Mouse (Mus musculus) midbrain, postnatal 0 days (tissue): ENCODE results near the gene Asrgl1. TPM values are rescaled to one million over a fixed set of nuclear protein-coding genes. Genes with fewer than 3 reads are reported as not detected.
"Not testable (repeated sequence)": the region's sequence is repeated elsewhere in the genome, so short reads cannot be mapped to it uniquely, and the experiment has no call there.

Experiments
- ATAC-seq: fragments of 200-750 bp; cut with Nextera tagmentation; 2 replicates; pipeline ENCODE4 v1.8.0; 2017; ENCODE audit warnings: moderate number of reproducible peaks, mild to moderate bottlenecking, moderate TSS enrichment, moderate library complexity; ENCODE audit not compliant: low FRiP score
- DNase-seq: peaks from one replicate; pipeline ENCODE4 v3.0.0-alpha.2; 2015; ENCODE audit warnings: low spot score
- H3K27ac ChIP-seq: fragments of 300-500 bp; sonication (generic); 2 replicates; pipeline ENCODE4 v1.5.1; 2014; ENCODE audit warnings: low read depth, mild to moderate bottlenecking, low read length, mixed read lengths
- H3K27me3 ChIP-seq: fragments of 300-500 bp; sonication (generic); 2 replicates; pipeline ENCODE4 v1.6.1; 2014; ENCODE audit warnings: low read length, control low read depth, mixed read lengths; ENCODE audit not compliant: insufficient read depth
- H3K36me3 ChIP-seq: fragments of 300-500 bp; sonication (generic); 2 replicates; pipeline ENCODE4 v1.6.1; 2014; ENCODE audit warnings: low read length, control low read depth, mixed read lengths; ENCODE audit not compliant: insufficient read depth
- H3K4me1 ChIP-seq: fragments of 300-500 bp; sonication (generic); 2 replicates; pipeline ENCODE4 v1.6.1; 2014; ENCODE audit warnings: mild to moderate bottlenecking, control low read depth, antibody characterized with exemption, low read length, mixed read lengths; ENCODE audit not compliant: insufficient read depth
- H3K4me2 ChIP-seq: fragments of 300-500 bp; sonication (generic); 2 replicates; pipeline ENCODE4 v1.6.1; 2014; ENCODE audit warnings: low read depth, mild to moderate bottlenecking, low read length, mixed read lengths; ENCODE audit not compliant: poor library complexity, severe bottlenecking
- H3K4me3 ChIP-seq: fragments of 300-500 bp; sonication (generic); 2 replicates; pipeline ENCODE4 v1.5.1; 2014; ENCODE audit warnings: low read depth, mild to moderate bottlenecking, low read length, moderate library complexity
- H3K9ac ChIP-seq: fragments of 300-500 bp; sonication (generic); replicated peaks from 2 replicates; pipeline ENCODE4 v1.6.1; 2014; ENCODE audit warnings: mild to moderate bottlenecking, low read length, moderate library complexity, mixed read lengths; ENCODE audit not compliant: poor library complexity, severe bottlenecking
- H3K9me3 ChIP-seq: fragments of 300-500 bp; sonication (generic); 2 replicates; pipeline ENCODE4 v1.6.1; 2016; ENCODE audit warnings: low read length, control low read depth
- CTCF ChIP-seq: IDR thresholded peaks from 2 replicates; pipeline ENCODE4 v1.5.1; 2016; ENCODE audit warnings: antibody characterized with exemption, mild to moderate bottlenecking
- WGBS: fragments of 180-500 bp; shearing (Covaris S2); extraction: QIAGEN DNeasy Blood & Tissue Kit; methylation state at CpG from one replicate; pipeline ENCODE4 v1.1.7; 2014; 5-methylcytosine and 5-hydroxymethylcytosine counted together
- polyA plus RNA-seq: library from polyadenylated mRNA; unstranded; fragments of >200 nt; fragmentation: Nextera tagmentation; extraction: Ambion mirVana; gene quantifications from 2 replicates; pipeline ENCODE4 v1.2.1, GENCODE M21; 2015
- total RNA-seq: library from RNA; depleted of rRNA; stranded (reverse); fragments of >200 nt; gene quantifications from 2 replicates; pipeline ENCODE4 v1.2.3, GENCODE M21; 2014

The Asrgl1 gene
- total and polyA plus RNA-seq, 2 experiments from 2014 or later = 33.4 to 45.4 TPM

DNA sequence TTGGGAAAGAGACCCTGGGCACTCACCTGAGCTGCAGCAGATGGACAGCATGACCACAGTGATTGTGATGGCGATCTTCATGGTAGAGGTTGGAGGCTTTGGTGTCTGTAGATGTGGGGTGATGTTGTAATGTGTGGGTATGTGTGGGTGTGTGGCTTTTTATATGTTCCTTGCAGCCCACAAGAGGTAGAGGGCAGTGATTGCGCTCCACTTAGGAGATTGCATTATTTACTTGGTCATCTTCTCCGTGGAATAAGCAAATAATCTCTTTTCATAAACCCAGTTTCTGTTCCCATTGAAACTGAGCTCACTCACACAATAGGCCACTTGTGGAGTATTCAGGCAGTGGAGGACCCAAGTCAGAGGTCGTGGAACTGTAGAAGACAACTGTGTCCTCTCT lies 47.6 kb downstream of the Asrgl1 start, which contains the start of gene Scgb1a1:
Gene Scgb1a1 (minus strand): TSS at position 138 of the 400 bp plus-strand sequence.
- ATAC-seq = no peak
- 82% methylated on average over 4 of the region's 4 CpGs for WGBS

DNA sequence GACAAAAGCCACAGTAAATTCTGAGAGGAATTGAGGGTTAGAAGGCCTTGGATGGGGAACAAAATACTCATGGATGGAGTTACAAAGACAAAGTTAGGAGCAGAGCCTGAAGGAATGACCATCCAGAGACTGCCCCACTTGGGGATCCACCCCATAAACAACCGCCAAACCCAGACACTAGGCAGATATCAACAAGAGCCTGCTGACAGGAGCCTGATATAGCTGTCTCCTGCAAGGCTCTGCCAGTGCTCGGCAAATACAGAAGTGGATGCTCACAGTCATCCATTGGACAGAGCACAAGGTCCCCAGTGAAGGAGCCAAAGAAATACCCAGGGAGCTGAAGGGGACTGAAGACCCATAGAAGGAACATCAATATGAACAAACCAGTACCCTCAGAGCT lies 51.5 kb downstream of the Asrgl1 start:
- WGBS = 74% methylated on average over 2 of the region's 2 CpGs
- ATAC-seq, H3K9me3 ChIP-seq, H3K4me3 ChIP-seq, H3K36me3 ChIP-seq, H3K9ac ChIP-seq, H3K4me1 ChIP-seq, H3K4me2 ChIP-seq, H3K27me3 ChIP-seq, H3K27ac ChIP-seq, DNase-seq: not testable (repeated sequence)

More for the DNA sequence above, 47.6 kb downstream of the Asrgl1 start, which contains the start of gene Scgb1a1:
- Histone ChIP-seq H3K36me3 (no peaks in the 10 kb centered on the region), H3K9me3 (no peaks in the 10 kb centered on the region), H3K4me2 (no peak within 1 kb of the TSS), H3K4me1 (no peaks in the 10 kb centered on the region), H3K4me3 (no peak within 1 kb of the TSS), H3K27ac (no peak within 1 kb of the TSS), H3K27me3 (no peaks in the 10 kb centered on the region), H3K9ac (no peak within 1 kb of the TSS)
- TF ChIP-seq CTCF = no peak
- no peak for DNase-seq

DNA sequence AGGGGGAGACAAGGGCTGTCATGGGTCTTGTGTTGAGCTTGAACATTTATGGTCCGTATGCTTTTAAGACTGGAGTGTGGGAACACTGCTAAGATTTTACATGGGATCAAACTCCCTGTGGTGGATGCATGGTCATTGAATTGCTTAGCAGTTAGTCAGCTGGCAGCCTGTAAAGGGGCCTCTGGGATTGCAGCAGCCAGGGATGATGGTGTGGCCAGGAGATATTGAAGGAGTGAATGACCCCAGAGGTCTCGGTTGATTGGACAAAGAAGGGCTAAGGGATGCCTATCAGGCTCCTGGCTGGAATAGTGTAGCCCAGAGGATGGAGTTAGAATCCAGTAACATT lies 52.5 kb downstream of the Asrgl1 start:
- ATAC-seq (no peak), DNase-seq (no peak)
- Histone ChIP-seq H3K4me2 (no peak overlapping the region; the same call in 1 of the 2 replicates), H3K9ac (no peak overlapping the region), H3K27ac (no peak overlapping the region), H3K4me1 (no peaks in the 10 kb centered on the region), H3K36me3 (no peaks in the 10 kb centered on the region), H3K27me3 (no peaks in the 10 kb centered on the region), H3K9me3 (no peaks in the 10 kb centered on the region), H3K4me3 (no peak overlapping the region)
- TF ChIP-seq CTCF = no peak
- WGBS = 91% methylated on average over 2 of the region's 2 CpGs

DNA sequence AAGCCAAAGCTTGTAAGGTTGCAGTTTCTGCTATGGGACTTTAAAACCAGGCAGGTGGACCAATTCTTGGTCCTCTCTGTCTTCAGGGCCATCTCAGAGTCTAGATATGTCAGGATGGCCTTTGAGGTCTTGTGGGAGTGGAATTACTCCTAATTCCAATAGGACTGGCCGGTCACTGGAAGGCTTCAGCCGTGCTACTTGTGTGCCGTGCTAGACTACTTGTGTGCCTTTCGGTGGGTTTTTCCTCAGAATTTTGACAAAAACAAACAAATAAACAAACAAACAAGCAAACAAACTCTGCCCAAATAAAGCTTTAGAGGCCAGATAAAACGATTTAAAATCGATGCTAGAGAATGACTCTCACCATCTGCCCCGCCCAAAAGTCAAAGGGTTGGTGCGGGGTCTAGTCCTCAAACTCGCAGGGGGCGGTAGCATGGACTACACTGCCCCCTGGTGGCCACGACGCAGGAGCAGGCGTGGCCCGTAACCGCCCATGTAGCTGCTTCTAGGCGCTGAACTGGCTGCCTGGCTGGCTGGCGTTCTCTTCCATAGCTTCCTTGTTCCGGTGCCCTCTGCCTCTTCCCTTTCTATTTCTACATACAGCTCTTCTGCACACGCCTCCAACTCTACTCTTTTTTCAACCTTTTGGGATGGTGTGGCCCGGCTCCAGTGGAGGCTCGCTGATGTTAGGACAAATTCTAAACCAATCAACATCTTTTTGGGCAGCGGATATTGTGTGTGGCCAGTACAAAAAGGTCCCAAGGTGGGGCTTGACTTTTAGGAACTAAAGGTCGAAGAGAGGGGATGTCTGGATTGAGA lies 53.0 kb downstream of the Asrgl1 start:
- Histone ChIP-seq H3K4me3 (no peak overlapping the region), H3K27ac (no peak overlapping the region), H3K9me3 (no peaks in the 10 kb centered on the region), H3K9ac (no peak overlapping the region), H3K4me1 (no peaks in the 10 kb centered on the region), H3K36me3 (no peaks in the 10 kb centered on the region), H3K4me2 (peak overlapping the region; percentile 37), H3K27me3 (no peaks in the 10 kb centered on the region)
- DNase-seq (peak; percentile 85), ATAC-seq (peak; percentile 93)
- WGBS = 18% methylated on average over 23 of the region's 23 CpGs
- TF ChIP-seq CTCF = peak; percentile 94

DNA sequence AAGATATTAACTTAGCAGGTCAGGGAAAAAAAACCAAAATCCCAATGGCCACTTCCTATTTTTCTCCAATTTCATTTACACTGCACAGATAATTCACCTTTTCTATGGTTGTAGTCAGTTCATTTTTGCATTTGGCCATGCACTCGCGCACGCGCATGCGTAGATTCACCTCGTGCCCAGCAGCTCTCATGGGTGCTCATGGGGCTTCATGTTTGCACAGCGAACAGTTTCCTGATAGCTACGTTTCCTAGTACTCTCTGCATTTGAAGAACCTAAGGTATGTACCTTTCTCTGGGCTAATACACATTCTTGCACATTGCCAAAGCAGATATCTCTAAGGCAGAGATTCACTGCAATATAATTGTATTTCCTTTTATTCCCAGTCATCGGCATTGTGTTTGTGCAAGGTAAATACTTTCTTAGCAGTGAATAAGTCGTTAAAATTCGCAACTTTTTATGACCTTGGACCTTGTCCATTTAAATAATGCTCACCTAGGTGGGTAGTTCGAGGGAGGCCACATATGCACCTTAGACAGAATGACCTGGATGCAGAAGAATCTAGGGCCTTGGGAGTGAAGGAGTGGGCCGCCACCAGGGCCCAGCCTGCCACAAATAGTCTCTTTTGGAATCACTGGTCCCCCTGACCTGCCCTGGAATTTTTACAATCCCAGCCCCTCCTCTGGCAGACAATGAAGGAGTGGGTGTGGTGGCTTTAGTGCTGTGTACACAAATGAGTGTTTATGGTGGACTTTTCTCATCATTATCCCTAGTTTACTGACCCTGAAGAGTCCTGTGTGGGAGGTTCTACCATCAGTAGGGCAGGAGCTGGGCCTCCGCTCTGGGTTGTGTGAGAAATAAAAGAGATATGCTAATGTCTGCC lies 53.9 kb downstream of the Asrgl1 start:
- ATAC-seq (0 out of 2 replicates have a peak, but pooled peaks have one; percentile 22), DNase-seq (no peak)
- H3K36me3 ChIP-seq = no peaks in the 10 kb centered on the region
- no peak overlapping the region for H3K9ac ChIP-seq
- no peak for TF ChIP-seq CTCF
- 89% methylated on average over 14 of the region's 14 CpGs for WGBS
- no peak overlapping the region for H3K27ac ChIP-seq
- no peaks in the 10 kb centered on the region for H3K9me3 ChIP-seq
- H3K4me3 ChIP-seq = no peak overlapping the region
- H3K27me3 ChIP-seq = no peaks in the 10 kb centered on the region
- no peak overlapping the region for H3K4me2 ChIP-seq
- no peaks in the 10 kb centered on the region for H3K4me1 ChIP-seq

DNA sequence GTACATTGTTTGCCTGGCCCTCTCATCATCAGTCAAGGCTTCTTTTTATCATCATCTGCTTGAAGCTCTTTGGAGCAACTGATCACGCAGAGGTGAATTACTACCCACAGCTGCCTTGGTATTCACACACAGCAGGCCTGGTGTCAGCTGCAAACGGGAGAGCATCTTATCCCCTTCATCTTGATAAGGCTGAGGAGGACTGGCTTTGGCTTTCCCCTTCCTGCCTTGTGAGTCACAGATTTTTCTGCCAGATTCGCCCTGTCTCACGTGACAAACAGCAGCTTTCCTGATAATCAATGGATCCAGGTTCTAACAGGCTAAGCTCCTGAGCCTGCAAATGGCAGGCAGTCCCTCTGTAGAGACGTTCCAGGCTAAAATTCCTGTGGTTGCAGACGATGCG lies 55.5 kb downstream of the Asrgl1 start:
- DNase-seq (no peak), ATAC-seq (no peak)
- no peaks in the 10 kb centered on the region for H3K27me3 ChIP-seq
- H3K4me1 ChIP-seq = no peaks in the 10 kb centered on the region
- no peaks in the 10 kb centered on the region for H3K36me3 ChIP-seq
- WGBS = 46% methylated on average over 7 of the region's 7 CpGs
- H3K4me3 ChIP-seq = no peak overlapping the region
- no peak for TF ChIP-seq CTCF
- H3K9me3 ChIP-seq = no peaks in the 10 kb centered on the region
- no peak overlapping the region for H3K9ac ChIP-seq
- no peak overlapping the region for H3K27ac ChIP-seq
- H3K4me2 ChIP-seq = no peak overlapping the region
